Mouse (Mus musculus): Measurements from ENCODE around the gene Fkbp7. TPM values are rescaled to one million over a fixed set of nuclear protein-coding genes. Genes with fewer than 3 reads are reported as not detected.

Fkbp7 gene
- total RNA-seq (2014; rRNA removed) = 4.4 and 9.5 TPM in 2 replicates
- polyA plus RNA-seq (2012; rRNA removed) = 0.71 and 1.1 TPM in 2 replicates

GRCm38 (mm10) chr2:76672966-76673392 lies at the start of gene Fkbp7:
Fkbp7 (minus strand) TSS chr2:76673116.
- peak; percentile 82 for DNase-seq (ENCODE audit: extremely low read depth, low read depth, low spot score)
- peak; percentile 58; the same call in 1 of the 2 replicates for TF ChIP-seq POLR2A (IDR thresholded peaks at IDR 0.05; ENCODE audit: extremely low read depth, insufficient read depth, low read length)
- no peak for TF ChIP-seq CTCF (IDR thresholded peaks at IDR 0.05; ENCODE audit: low read depth, low read length)
- no peaks in the 10 kb centered on the region for H3K36me3 ChIP-seq (ENCODE audit: control insufficient read depth, insufficient read depth, low read length)
- WGBS = 1% methylated on average over 17 of the region's 17 CpGs
- peaks cover 12% of the 10 kb centered on the region; the same call in 1 of the 2 replicates for H3K79me2 ChIP-seq (ENCODE audit: control insufficient read depth, insufficient read depth, low read length)
- H3K27ac ChIP-seq (replicated peaks; ENCODE audit: insufficient read depth, low read depth, low read length) = peak within 1 kb of the TSS; percentile 53
- H3K9ac ChIP-seq (ENCODE audit: low read depth, low read length) = peak within 1 kb of the TSS; percentile 61
- H3K4me3 ChIP-seq (ENCODE audit: insufficient read depth, low read depth, low read length) = peak within 1 kb of the TSS; percentile 41
- H3K4me1 ChIP-seq (ENCODE audit: control insufficient read depth, insufficient read depth, low read length) = peaks cover 9% of the 10 kb centered on the region
- no peaks in the 10 kb centered on the region for H3K27me3 ChIP-seq (ENCODE audit: control insufficient read depth, insufficient read depth, low read length)

GRCm38 (mm10) chr2:76719650-76720049 lies 46.7 kb upstream of the Fkbp7 start:
- Histone ChIP-seq H3K4me3 (ENCODE audit: insufficient read depth, low read depth, low read length) (no peak overlapping the region), H3K79me2 (ENCODE audit: control insufficient read depth, insufficient read depth, low read length) (no peaks in the 10 kb centered on the region), H3K27me3 (ENCODE audit: control insufficient read depth, insufficient read depth, low read length) (no peaks in the 10 kb centered on the region), H3K4me1 (ENCODE audit: control insufficient read depth, insufficient read depth, low read length) (no peaks in the 10 kb centered on the region), H3K27ac (replicated peaks; ENCODE audit: insufficient read depth, low read depth, low read length) (no peak overlapping the region), H3K9ac (ENCODE audit: low read depth, low read length) (no peak overlapping the region), H3K36me3 (ENCODE audit: control insufficient read depth, insufficient read depth, low read length) (no peaks in the 10 kb centered on the region; the same call in 1 of the 2 replicates)
- 96% methylated on average over 14 of the region's 14 CpGs for WGBS
- DNase-seq (ENCODE audit: extremely low read depth, low read depth, low spot score) = no peak
- TF ChIP-seq POLR2A (IDR thresholded peaks at IDR 0.05; ENCODE audit: extremely low read depth, insufficient read depth, low read length) (no peak), CTCF (IDR thresholded peaks at IDR 0.05; ENCODE audit: low read depth, low read length) (no peak)

- DNase-seq (ENCODE audit: extremely low read depth, low read depth, low spot score) = no peak
- Histone ChIP-seq H3K36me3 (ENCODE audit: control insufficient read depth, insufficient read depth, low read length) (no peaks in the 10 kb centered on the region; the same call in 1 of the 2 replicates), H3K27me3 (ENCODE audit: control insufficient read depth, insufficient read depth, low read length) (no peaks in the 10 kb centered on the region), H3K4me1 (ENCODE audit: control insufficient read depth, insufficient read depth, low read length) (no peaks in the 10 kb centered on the region), H3K9ac (ENCODE audit: low read depth, low read length) (no peak overlapping the region), H3K4me3 (ENCODE audit: insufficient read depth, low read depth, low read length) (no peak overlapping the region), H3K27ac (replicated peaks; ENCODE audit: insufficient read depth, low read depth, low read length) (no peak overlapping the region), H3K79me2 (ENCODE audit: control insufficient read depth, insufficient read depth, low read length) (no peaks in the 10 kb centered on the region)
- TF ChIP-seq POLR2A (IDR thresholded peaks at IDR 0.05; ENCODE audit: extremely low read depth, insufficient read depth, low read length) (no peak), CTCF (IDR thresholded peaks at IDR 0.05; ENCODE audit: low read depth, low read length) (no peak)
- WGBS = 68% methylated on average over 8 of the region's 8 CpGs
Observed at GRCm38 (mm10) chr2:76714984-76715383, 42.1 kb upstream of the Fkbp7 start.

GRCm38 (mm10) chr2:76708512-76708911 lies 35.6 kb upstream of the Fkbp7 start:
- Histone ChIP-seq H3K79me2 (ENCODE audit: control insufficient read depth, insufficient read depth, low read length) (no peaks in the 10 kb centered on the region), H3K9ac (ENCODE audit: low read depth, low read length) (no peak overlapping the region), H3K27me3 (ENCODE audit: control insufficient read depth, insufficient read depth, low read length) (no peaks in the 10 kb centered on the region), H3K36me3 (ENCODE audit: control insufficient read depth, insufficient read depth, low read length) (peaks cover 7% of the 10 kb centered on the region; the same call in 1 of the 2 replicates), H3K4me3 (ENCODE audit: insufficient read depth, low read depth, low read length) (no peak overlapping the region), H3K4me1 (ENCODE audit: control insufficient read depth, insufficient read depth, low read length) (no peaks in the 10 kb centered on the region), H3K27ac (replicated peaks; ENCODE audit: insufficient read depth, low read depth, low read length) (no peak overlapping the region)
- WGBS = 84% methylated on average over 3 of the region's 3 CpGs
- DNase-seq (ENCODE audit: extremely low read depth, low read depth, low spot score) = no peak
- TF ChIP-seq POLR2A (IDR thresholded peaks at IDR 0.05; ENCODE audit: extremely low read depth, insufficient read depth, low read length) = no peak
- TF ChIP-seq CTCF (IDR thresholded peaks at IDR 0.05; ENCODE audit: low read depth, low read length) = no peak

- H3K4me3 ChIP-seq (ENCODE audit: insufficient read depth, low read depth, low read length) = no peak overlapping the region
- no peak overlapping the region for H3K9ac ChIP-seq (ENCODE audit: low read depth, low read length)
- no peaks in the 10 kb centered on the region for H3K27me3 ChIP-seq (ENCODE audit: control insufficient read depth, insufficient read depth, low read length)
- DNase-seq (ENCODE audit: extremely low read depth, low read depth, low spot score) = no peak
- TF ChIP-seq POLR2A (IDR thresholded peaks at IDR 0.05; ENCODE audit: extremely low read depth, insufficient read depth, low read length) (no peak), CTCF (IDR thresholded peaks at IDR 0.05; ENCODE audit: low read depth, low read length) (no peak)
- no peaks in the 10 kb centered on the region for H3K79me2 ChIP-seq (ENCODE audit: control insufficient read depth, insufficient read depth, low read length)
- no peaks in the 10 kb centered on the region for H3K4me1 ChIP-seq (ENCODE audit: control insufficient read depth, insufficient read depth, low read length)
- 96% methylated on average over 13 of the region's 13 CpGs for WGBS
- H3K27ac ChIP-seq (replicated peaks; ENCODE audit: insufficient read depth, low read depth, low read length) = no peak overlapping the region
- peaks cover 7% of the 10 kb centered on the region; the same call in 1 of the 2 replicates for H3K36me3 ChIP-seq (ENCODE audit: control insufficient read depth, insufficient read depth, low read length)
Observed at GRCm38 (mm10) chr2:76705655-76706054, 32.7 kb upstream of the Fkbp7 start.

GRCm38 (mm10) chr2:76702751-76703150 lies 29.8 kb upstream of the Fkbp7 start:
- no peak overlapping the region for H3K4me3 ChIP-seq (ENCODE audit: insufficient read depth, low read depth, low read length)
- no peak overlapping the region for H3K9ac ChIP-seq (ENCODE audit: low read depth, low read length)
- H3K36me3 ChIP-seq (ENCODE audit: control insufficient read depth, insufficient read depth, low read length) = peaks cover 8% of the 10 kb centered on the region; the same call in 1 of the 2 replicates
- H3K79me2 ChIP-seq (ENCODE audit: control insufficient read depth, insufficient read depth, low read length) = no peaks in the 10 kb centered on the region
- 85% methylated on average over 5 of the region's 5 CpGs for WGBS
- DNase-seq (ENCODE audit: extremely low read depth, low read depth, low spot score) = no peak
- H3K27me3 ChIP-seq (ENCODE audit: control insufficient read depth, insufficient read depth, low read length) = no peaks in the 10 kb centered on the region
- H3K4me1 ChIP-seq (ENCODE audit: control insufficient read depth, insufficient read depth, low read length) = no peaks in the 10 kb centered on the region
- no peak for TF ChIP-seq POLR2A (IDR thresholded peaks at IDR 0.05; ENCODE audit: extremely low read depth, insufficient read depth, low read length)
- TF ChIP-seq CTCF (IDR thresholded peaks at IDR 0.05; ENCODE audit: low read depth, low read length) = no peak
- no peak overlapping the region for H3K27ac ChIP-seq (replicated peaks; ENCODE audit: insufficient read depth, low read depth, low read length)

Measured in liver, adult 2 months (tissue).